Mouse (Mus musculus): Measurements from ENCODE around the gene Trex1. TPM values are rescaled to one million over a fixed set of nuclear protein-coding genes. Genes with fewer than 3 reads are reported as not detected.
A peak's percentile ranks its signal among the peaks of the same experiment; 100 is the strongest.

Gene Trex1
- polyA plus RNA-seq, 2 experiments from 2014 or later, result 36.6 to 42.8 TPM

DNA sequence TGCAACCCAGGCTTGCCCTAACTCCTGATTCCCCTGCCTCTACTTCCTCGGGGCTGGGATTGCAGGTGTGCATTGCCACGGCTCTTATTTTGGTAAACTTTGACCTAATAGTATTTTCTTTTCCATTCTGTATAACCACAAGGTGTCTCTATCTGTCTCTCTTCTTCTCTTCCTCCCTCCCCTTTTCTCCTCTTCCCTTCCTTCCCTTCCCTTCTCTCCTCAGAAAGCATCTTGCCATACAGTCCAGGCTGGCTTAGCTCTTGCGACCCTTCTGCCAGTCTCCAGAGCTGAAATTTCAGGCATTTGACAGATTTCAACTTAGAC lies 8.9 kb downstream of the Trex1 start:
- ATAC-seq, result no peak

DNA sequence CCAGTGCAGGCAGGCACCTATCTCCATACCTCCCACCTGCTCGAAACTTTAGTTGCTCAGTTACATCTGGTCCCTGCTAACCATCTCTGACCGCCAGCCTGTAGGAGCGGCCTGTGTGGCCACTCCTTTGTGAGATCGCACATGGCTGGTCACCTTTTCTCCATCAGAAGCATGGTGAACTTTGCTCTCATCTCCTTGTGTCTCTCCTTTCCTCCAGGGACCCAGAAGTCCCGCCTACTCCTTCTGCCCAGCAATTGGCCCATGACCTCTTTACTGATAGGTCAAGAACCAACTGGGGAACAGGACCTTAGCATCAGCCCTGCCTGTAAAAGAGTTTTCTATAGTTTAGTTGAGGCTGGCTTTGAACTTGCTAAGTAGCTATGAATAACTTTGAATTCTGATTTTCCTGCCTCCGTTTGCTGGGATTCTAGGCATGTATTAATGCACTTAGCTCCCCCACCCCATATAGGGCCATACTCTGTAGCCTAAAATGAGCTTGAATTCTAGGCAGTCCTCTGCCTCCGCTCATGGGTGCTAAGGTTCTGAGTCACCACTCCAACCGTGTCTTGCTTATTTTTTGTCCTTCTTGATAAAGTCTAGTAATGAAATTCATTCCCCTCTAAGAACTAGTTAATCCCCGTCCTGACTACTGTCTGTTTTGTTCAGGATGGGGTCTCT lies 9.4 kb downstream of the Trex1 start:
- ATAC-seq, result no peak

DNA sequence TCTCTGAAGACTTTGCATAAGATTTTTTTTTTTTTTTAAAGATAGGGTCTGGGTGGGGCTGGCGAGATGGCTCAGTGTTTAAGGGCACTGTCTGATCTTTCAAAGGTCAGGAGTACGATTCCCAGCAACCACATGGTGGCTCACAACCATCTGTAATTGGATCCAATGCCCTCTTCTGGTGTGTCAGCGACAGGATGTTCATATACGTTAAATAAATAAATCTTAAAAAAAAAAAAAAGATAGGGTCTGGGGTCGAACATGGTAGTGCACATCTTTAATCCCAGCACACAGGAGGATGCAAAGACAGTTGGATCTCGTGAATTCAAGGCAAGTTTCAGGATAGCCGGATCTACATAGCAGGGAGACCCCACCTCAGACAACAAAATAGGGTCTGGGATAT lies 10.2 kb downstream of the Trex1 start:
- no peak for ATAC-seq

DNA sequence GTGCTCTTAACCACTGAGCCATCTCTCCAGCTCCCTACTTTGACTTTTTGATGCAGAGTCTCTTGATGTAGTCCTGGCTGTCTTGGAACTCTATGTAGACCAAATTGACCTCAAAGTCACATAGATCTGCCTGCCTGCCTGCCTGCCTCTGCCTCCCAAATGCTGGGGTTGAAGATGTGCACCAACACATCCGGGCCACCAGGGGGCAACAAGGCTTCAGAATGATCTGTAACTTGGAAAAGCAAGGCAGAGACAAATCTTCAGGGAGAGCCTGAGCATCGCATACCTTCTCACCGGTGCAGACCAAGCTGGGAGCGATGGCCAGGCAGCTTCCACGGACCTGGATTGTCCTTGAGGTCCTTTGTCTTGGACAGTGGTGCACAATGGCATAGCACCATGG lies 13.2 kb downstream of the Trex1 start:
- peak; percentile 18 for ATAC-seq

DNA sequence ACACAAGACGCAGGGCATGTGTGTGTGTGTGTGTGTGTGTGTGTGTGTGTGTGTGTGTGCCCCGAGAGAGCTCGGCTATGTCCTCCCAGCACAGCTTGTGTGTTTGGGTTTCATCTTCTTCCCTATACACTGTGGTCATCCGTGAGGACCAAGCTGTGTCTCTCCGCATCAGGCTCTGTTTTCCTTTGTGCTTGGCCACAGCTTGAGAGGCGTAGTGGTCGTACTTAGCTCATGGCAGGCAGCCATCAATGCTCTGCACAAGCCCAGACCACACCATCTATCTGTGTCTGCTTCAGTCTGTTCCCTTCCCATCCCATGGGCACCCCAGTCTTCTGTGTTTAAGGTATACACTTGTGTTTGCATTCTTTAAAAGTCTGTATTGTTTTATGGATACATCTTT lies 18.2 kb downstream of the Trex1 start:
- ATAC-seq, result no peak

DNA sequence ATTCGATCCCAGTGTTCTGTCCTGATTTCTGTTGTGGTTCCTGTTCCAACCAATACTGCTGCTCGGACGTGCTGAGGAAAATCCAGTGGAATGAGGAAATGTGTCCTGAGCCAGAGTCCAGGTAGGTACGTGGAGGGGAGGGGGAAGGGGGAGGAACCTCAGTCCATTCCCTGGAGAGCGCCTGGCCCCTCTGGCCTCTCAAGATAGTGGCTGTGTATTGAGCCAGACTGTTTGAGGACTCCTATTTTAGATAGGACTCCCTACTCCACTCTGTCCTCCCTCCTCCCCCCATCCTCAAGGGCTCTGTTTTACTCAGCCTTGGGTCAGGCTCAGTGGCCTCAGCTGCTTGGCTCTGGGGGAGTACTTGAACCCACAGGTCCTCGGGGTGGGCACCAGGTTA lies 18.6 kb downstream of the Trex1 start:
- no peak for ATAC-seq

DNA sequence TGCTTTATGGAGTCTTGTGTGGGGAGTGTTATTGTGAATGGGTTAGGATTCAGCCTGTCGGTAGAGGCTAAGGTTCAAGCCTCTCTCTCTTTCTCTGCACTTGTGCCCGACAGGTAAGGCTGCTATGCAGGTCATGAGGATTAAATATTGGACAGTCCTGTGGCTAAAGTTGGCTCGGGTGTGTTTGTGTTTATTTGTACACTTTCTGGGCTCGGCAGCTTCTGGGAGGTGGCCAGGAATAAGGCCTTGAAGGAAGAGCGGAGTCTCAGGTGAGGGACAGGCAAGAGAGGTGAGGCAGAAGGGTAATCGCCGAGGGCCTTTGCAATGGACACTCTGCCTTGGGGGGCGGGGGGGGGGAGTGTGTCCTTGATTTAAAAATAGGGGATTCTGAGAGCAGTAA lies 19.3 kb downstream of the Trex1 start:
- ATAC-seq, result no peak

DNA sequence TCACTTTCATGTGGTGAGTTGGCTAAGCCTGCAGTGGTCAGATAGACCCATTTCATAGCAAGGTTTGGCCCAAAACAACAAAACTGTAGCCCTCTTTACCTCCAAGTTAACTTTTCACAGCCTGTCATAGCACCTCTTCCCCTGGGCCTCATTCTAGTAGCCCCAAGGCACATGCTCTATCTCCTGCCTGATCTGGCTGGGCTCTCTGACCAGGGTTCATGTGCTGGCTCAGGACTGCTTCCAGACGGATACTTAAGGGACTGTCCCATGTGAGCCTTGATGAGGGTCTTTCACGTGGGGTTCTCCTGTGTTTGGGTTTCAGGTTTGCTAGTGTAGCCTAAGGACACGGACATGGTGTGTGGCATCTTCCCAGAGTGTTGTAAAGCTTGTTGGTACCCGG lies 19.9 kb downstream of the Trex1 start:
- ATAC-seq, result no peak

DNA sequence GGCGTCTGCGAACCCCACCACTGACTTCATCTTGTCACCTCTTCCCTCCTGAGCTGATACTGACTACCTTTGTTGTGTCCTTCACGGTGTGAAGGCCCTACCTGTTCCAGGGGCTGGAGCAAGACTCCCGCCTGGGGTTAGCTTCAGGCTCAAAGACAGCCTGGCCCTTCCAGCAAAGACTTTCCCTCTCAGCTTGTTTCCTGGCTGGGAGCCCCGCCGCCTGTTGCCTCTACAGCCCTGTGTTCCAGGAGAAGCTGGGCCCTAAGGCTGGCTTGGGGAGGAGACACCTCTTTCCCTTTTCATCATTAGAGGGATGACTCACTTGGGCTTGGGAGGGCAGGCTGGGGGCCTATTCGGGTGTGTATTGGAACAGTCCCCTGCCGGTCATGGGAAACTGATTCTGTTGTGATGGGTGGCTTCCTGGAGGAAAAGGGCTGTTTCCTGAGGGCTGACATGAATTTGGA lies 20.6 kb downstream of the Trex1 start:
- peak; percentile 14 for ATAC-seq

DNA sequence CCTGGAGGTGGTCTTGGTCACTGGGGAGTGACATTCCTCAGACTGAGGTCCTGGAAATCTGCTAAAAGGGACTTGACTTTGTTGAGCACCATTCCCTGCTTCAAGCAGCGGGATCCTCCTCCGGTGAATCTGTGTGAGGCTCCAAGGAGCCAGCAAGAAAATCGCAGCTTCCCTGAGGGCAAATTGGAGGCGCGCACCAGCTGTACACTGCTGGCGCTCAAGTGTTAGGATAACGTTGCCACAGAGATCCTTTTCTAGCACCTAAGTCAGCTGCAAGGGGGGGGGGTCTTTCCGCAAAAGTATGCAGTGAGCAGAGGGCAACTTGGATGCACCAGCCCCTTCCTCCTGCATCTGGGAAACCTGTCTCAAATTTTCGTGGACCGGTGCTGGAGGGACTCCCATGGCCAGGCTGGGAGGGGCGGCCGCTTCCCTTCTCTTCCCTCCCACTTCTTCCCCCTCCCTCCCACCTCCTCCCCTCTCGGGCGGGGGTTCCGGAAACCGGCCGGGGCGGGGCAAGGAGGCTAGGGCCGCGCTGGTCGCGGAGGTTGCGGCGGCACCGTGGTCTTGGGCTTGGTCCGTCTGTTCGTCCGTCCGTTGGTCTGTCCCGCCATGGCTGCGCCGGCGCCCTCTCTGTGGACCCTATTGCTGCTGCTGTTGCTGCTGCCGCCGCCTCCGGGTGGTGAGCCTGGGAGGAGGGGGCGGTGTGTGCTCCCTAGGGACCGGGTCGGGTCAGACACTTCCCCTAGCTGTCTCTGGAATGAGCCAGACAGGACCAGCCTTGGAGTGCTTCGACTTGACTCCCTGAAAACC lies 21.2 kb downstream of the Trex1 start, which contains the start of gene Shisa5:
Gene Shisa5, plus strand, starts transcription at position 480 of the 810 bp plus-strand sequence.
- ATAC-seq, result peak; percentile 85

DNA sequence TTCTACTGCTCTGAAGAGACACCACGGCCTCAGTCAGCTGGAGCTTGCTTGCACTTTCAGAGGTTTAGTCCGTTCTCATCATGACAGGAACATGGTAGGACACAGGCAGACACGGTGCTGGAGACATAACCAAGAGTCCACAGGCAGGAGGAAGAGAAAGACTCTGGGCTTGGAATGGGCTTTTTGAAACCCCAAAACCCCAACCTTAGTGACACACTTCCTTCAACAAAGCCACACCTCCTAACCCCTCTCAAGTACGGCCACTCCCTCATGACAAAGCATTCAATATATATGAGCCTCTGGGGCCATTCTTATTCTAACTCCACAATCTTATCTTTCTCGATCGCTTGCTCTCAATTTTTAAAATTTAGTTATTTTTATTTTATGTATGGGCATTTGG lies 27.1 kb downstream of the Trex1 start:
- no peak for ATAC-seq

DNA sequence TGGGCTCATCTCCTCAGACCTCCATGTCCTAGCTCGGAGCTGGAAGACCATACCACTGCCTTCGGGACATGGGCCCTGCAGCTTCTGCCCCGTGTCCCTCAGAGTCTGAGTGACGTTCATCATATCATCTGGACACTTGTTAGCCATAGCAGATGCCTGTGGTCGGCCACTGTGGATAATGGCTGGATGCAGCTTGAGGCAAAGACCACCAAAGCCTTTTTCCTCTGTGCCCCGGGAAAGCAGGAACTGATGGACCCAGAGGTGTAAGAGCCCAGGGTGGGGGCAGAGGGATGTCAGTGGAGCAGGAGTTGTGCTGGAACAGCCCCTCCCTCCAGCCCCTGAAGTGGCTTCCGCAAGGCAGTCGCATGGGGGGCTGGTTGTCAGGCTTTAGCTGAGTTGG lies 27.8 kb downstream of the Trex1 start:
- ATAC-seq, result no peak

DNA sequence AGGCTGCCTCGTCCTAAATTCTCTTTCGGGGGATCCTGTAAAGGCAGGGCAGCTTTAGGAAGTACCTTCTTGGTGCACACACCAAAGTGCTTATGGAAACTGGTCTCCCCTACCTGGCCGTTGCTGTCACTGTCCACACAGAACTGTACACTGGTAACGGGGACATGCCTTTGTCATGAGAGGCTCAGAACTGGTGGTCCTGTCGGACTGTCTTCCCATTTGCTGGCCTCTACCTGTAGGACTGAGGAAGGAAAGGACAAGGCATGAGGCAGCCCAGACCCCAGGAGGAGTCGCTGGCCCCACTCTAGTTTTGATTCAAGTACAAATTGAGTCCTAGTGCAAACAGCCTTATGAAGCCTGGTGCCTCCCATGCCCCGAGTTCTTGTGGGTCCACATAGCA lies 28.5 kb downstream of the Trex1 start:
- ATAC-seq, result no peak

DNA sequence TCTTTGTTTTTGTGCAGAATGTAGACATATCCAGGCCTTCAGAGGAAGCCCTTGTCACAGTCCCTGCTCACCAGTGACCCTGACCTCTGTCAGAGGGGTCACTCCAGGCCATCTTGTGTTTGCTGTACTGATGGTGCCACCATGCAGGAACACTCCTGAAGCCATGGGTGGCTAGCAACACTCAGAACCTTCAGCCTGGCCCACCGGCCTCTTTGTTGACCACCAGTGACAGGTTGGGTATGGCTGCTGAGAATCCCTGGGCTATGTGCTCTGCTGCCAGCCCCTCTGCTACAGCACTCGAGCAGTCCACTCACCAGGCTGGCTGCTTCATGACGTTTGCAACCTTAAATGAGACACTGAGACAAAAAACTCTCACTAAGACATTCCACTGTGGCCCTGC lies 29.2 kb downstream of the Trex1 start:
- no peak for ATAC-seq

DNA sequence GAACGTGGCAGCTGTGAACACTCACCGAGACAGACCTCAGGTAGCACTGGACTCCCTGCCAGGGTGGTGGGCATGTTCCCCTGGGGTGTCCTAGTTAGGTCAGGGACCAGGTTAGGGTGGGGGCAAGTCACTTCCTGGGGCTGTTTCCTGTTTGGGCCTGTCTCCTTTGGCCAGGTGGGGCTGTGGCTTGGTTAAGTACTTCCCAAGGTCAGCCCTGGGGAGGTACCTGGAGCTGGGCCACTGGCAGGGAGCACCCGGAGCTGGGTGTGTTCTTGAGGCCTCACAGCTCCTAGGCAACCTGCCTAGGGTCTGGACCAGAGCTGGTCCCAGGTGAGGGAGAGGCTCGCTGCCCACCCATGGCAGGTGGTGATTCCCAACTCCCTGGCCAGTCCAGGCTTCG lies 30.6 kb downstream of the Trex1 start:
- no peak for ATAC-seq

DNA sequence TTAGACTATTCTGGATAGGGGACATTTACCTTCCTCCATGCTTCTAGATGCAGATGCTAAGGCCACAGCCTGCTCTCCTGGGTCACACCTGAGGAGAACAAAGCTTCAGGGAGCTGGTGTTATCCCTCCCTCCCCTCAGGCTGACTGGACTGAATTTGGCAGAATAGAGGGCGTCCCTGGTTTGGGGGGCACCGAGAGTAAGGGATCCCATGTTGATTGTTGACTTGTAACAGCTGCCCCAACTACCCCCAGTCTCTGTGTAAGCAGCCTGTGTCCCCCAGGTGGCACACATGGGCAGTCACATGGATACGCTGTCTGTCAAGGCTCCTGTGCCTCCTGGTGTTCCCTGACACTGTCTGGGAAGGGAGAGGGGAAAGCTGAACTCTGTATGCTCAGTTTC lies 31.1 kb downstream of the Trex1 start:
- ATAC-seq, result no peak

DNA sequence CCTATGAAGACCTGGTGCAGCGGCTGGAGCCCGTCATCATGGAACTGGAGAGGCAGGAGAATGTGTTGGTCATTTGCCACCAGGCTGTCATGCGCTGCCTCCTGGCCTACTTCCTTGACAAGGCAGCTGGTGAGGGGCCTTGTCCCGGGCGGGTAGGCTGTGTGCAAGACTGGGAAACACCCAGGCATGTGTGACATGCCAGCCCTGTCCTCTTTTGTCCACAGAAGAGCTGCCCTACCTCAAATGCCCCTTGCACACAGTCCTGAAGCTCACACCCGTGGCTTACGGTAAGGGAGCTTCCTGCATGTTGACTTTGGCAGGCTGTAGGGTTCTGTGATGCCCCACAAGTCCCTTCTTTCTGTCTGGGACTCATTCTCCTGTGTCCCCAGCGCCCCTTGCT lies 32.0 kb downstream of the Trex1 start:
- ATAC-seq, result no peak

DNA sequence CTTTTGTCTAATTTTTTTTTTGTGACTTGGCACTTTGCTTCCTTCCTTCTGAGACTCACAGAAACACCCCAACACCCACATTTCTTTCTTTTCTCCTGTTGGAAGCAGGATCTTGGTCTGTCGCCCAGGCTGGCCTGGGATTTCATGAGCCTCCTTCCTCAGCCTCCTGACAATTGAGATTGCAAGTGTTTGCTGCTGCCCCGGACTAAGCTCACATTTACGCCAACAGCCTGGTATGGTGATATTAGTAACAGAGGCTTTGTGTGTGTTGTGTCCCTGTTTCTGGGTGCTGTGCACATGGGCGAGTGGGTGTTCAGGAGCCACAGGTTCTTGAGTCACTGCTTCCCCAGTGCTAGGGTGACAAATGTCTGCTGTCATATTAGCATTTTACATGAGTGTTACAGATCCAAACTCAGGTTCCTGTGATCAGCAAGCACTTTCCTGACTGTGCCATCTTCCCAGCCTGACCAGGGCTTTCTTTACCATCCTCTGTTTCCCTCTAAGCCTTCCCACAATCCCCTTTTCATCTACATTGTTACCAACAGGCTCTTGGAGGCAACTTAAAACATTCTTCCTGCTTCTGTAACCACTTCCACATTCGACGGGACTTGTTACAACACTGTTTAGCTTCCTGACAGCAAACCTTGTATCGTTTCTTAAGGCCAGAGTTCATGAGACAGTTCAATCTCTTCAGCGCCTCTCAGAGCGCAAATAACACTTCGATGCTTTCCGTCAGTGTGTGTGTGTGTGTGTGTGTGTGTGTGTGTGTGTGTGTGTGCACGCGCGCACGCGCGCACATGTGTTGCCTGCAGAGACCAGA lies 36.5 kb downstream of the Trex1 start:
- no peak for ATAC-seq

DNA sequence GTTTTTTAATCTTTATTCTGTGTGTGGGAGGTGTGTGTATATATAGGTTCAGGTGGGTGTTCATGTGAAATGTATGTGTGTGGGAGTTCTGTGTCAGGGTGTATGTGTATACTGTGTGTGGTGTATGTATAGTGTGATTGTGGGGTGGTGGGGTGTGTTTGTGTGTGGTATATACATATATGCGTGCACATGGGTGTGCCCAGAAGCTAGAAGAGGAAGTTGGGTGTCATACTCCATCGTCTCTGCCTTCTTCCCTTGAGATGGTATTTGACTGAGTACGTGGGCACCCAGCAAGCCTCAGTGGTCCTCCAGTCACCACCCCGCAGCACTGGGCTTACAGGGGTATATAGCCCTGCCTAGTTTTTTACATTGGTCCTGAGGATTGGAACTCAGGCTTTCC lies 38.1 kb downstream of the Trex1 start:
- ATAC-seq, result no peak

DNA sequence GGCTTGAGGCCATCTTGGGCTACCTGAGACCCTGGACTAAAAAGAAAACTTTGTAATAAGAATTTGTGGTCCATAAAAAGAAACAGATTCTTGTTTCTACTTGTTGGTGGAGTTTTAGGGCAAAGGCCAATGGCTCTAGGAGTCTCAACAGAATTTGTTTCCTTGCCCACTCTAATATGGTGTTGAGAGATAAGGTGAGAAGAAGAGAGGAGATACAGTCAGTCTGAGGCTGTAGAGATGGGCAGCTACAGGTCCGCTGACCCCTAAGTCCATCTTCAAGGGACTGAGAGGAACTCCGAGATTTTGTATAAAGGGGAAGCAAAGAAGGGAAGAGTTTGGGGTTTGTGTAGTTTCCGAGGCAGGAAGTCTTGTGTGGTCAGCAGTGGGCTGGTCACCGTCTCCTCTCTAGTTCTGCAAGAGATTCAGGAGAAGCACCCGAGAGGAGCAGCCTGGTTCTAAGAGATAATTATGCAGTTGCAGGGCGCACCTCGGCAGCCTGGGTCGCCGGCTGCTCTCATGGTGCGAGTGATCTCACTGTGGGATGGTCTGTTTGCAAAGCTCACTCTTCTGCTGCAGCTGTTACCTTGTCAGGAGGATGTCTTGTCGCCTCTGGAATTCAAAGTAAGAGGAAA lies 42.4 kb downstream of the Trex1 start:
- no peak for ATAC-seq

DNA sequence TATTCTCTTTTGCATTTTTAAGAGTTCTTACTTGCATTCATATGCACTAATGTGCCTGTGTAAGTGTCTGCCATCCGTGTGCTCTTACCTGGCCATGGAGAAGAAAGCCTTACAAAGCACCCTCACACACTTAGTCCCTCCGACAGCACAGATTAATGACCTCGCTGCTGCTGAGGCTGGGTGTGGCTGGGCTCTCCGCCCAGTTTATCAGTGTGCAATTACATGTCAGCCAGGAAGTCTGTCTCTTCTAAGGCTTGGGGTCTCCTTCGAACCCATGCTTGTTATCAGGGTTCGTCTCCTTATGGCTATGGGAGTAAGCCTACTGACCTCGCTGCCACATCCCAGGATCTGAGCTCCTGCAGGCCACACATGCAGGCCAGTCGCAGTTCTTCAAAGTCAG lies 44.1 kb downstream of the Trex1 start:
- ATAC-seq, result no peak

DNA sequence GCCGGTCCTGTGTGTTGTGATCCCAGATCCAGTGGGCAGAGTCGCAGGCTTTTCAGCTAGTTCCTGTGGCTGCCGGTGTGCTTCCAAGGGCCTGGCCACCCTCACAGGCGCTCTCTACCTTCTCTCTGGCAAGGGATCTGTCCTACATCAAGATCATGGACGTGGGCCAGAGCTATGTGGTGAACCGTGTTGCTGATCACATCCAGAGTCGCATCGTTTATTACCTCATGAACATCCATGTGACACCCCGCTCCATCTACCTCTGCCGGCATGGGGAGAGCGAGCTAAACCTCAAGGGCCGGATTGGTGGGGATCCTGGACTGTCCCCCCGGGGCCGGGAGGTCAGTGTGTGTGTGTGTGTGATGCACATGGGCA lies 49.2 kb downstream of the Trex1 start:
- no peak for ATAC-seq

DNA sequence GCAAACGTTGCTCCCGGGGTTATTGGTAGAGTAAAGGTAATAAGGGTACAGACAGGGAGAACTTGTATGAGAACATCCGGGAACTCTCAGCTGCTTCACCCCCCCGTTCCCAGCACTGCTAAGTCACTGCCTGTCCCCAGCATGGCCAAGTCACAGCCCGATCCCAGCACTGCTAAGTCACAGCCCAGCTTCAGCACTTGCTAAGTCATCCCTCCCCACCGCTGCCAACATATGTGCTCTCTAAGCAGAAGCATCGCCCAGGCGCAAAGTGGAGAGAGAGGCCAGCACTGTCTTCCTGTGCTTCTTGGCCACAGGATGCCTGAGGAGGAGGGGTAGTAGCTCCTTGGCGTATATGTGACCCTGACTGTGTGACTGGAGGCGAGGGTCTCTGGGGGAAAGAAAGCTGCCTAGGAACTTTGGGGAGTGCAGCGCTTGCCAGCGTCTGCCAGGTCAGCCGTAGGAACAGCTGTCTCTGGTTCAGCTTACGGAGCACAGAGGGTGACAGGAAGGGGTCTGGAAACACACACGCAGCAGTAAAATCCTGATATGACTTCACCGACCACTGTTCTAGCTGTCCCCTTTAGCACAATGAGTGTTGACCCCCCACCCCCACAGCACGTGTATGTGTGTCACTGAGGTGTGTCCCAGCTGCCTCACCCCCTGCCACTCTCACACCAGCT lies 49.8 kb downstream of the Trex1 start:
- no peak for ATAC-seq

Measured in activated CD4-positive, CD25-positive, alpha-beta regulatory T cell, adult 4 months (primary cell).